Mouse (Mus musculus) adrenal gland, adult 8-10 months (tissue): Measurements from ENCODE around the gene Tnnt1. TPM values are rescaled to one million over a fixed set of nuclear protein-coding genes. Genes with fewer than 3 reads are reported as not detected.

Experiments
- DNase-seq: peaks from one replicate; pipeline ENCODE4 v3.0.0; 2022
- total RNA-seq, 4 experiments: library from RNA; stranded (reverse); gene quantifications; 2 replicates each; pipeline ENCODE4 v1.2.4; 2022

Gene Tnnt1
- total RNA-seq, 4 experiments from 2014 or later, result 0.46 to 1.5 (median 1.1) TPM

- no peak for DNase-seq
Observed at GRCm38 (mm10) chr7:4521231-4522003, 5.2 kb upstream of the Tnnt1 start.

DNA sequence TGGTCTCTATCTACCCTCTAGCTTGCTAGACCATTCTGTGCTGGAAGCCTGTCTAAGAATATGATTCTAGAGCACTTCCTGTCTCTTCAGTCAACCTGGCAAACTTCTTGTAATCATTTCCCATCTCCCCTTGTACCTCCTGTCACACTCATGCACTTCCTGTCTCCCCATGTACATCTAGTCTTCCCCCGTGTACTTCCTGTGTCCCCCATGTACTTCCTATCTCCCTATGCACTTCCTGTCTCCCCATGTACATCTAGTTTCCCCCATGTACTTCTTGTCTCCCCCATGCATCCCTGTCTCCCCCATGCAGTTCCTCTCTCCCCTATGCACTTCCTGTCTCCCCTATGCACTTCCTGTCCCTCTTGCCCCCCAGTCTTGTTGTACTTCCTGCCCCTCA lies 2.3 kb upstream of the Tnnt1 start:
- DNase-seq, result no peak

DNA sequence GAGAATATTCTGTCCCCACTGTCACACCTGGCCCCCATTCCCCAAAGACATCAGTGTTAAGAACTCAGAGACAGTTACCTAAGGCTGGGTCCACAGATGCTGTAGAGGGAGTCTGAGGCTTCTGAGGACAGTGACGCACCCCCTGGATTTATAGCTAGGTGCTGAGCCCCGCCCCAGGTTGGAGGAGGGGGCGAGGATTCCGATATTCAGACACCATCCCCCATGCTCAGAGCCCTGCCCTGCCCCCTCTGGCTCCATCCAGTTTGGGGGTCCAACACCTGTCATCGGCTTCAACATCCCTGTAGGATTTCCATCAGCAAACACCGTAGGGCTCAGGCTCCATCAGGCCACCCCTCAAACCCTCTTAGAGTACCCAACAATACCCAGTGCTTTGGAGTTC lies 329 bp downstream of the Tnnt1 start:
- DNase-seq, result no peak

- DNase-seq, result no peak
Observed at GRCm38 (mm10) chr7:4513829-4514712, 2.1 kb downstream of the Tnnt1 start.

- DNase-seq, result no peak
Observed at GRCm38 (mm10) chr7:4513236-4513635, 2.9 kb downstream of the Tnnt1 start.

DNA sequence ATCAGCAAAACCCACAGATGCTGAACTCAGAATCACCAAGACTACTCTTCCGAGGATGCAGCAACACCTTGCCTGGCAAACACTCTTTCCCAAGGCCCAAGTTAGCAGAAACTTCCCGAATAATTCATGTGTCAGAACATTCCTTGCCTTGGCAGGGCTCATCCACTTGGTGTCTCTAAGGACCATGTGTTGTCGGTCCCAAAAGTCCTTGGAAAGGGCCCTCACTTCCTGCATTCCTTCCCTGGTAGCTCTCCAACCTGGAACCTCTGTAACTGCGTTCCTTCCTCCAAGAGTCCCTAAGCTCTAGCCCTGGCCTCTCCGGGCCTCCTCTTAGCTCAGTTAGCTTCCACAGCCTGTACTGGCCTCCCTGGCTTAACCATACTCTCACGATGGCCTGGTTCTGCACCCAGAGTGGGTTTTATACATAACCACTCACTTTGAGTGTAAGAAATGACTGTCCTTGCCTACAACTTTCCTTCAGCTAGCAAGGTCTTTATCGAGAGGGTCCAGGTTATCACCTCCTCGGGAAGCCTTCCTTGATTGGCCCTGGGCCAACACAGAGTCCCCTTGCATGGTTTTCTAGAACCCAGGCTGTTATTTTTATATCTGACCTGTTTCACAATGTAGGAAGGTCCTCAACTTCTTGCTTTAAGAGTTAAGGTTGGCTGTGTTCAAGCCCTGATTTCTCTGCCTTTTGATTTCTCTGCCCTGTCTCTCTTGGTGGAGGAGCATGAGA lies 4.5 kb downstream of the Tnnt1 start:
- DNase-seq, result no peak

- peak; percentile 44 for DNase-seq
Observed at GRCm38 (mm10) chr7:4509863-4510608, 6.1 kb downstream of the Tnnt1 start.

DNA sequence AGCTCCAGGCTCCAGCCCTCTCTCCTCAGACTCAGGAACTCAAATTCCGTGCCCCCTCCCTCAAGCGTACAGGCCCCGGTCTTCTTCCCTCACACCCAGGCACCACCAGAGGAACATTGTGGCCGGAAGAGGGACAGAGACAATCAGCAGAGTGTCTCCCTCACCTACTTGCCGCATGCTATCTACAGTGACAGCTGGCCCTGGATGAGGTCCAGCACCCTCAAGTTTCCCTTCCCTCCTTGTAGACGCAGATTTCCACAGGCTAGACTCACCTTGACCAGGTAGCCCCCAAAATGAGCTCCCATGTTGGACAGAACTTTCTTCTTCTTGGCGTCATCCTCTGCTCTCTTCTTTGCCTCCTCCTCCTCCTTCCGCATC lies 7.5 kb downstream of the Tnnt1 start:
- no peak for DNase-seq

DNA sequence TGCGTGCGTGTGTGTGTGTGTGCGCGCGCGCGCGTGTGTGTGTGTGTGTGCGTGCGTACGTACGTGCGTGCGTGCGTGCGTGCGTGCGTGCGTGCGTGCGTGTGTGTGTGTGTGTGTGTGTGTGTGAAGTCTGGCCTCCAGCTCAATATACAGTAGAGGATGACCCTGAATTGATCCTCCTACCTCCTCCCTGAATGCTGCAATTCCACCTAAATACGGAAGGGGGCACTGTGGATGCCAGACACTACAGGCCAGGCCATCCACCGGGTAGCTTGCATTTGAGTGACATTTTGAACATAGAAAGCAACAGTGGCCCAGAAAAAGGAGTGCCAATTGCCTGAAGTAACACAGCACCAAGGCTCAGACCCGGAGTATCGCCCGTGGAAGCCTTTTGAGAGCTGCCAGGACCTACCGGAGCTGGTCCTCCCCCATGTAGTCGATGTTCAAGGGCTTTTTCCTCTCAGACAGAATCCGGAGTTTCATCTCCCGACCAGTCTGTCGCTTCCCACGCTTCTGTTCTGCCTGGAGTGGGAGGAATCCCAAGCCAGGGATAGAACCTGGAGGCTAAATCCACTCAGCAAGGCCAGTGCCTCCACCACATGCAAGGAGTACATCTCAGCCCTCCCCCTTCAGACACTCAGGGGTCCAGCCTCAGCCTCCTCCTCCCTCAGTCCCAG lies 8.0 kb downstream of the Tnnt1 start:
- no peak for DNase-seq

DNA sequence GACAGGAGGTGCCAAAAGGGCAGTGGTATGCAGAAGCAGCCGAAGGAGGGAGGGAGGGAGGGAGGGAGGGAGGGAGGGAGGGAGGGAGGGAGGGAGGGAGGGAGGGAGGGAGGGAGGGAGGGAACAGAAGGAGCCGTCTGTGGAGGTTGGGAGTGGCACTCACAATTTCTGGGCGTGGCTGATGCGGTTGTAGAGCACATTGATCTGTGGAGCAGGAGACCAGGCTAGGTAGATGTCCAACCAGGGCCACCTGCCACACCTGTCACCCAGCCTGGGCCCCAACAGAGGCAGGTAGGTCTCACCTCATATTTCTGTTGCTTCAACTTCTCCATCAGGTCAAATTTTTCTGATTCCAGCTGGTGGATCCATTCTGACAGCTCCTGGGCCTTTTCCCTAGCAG lies 9.0 kb downstream of the Tnnt1 start:
- no peak for DNase-seq

DNA sequence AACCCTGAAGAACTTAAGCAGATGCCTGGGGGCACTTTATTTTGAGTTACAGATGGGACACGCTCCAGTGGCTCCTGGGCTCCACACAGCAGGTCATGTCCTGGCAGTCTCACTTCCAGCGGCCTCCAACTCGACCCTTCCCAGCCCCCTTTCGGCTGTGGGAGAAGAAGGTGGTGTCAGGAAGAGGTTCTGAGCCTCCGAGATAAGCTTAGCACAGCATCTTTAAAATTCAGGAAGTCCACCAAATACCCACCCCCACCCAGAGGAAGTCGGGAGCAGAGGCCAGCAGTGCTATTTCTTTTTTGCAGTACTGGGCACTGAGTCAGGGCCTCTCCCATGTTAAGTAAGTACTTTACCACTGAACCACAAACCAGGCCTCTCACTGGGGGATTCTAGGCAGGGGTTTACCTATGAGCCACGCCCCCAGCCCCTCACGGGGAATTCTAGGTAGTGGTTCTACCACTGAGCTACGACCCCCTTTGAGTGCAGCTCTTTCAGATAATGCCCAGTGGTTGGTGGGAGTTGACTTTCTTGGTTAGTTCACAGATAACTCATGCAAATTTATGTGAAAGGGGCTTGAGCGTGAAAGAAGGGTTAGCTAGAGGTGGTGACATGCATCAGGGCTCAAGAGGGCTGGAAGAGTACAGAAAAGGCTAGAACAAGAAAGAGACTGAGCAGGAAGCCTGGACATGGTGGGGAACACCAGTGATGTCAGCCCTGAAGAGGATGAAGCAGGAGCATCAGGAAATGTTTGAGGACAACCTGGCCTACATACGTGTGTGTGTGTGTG lies 11.3 kb downstream of the Tnnt1 start:
- no peak for DNase-seq

GRCm38 (mm10) chr7:4503858-4504257 lies 12.3 kb downstream of the Tnnt1 start:
- no peak for DNase-seq

DNA sequence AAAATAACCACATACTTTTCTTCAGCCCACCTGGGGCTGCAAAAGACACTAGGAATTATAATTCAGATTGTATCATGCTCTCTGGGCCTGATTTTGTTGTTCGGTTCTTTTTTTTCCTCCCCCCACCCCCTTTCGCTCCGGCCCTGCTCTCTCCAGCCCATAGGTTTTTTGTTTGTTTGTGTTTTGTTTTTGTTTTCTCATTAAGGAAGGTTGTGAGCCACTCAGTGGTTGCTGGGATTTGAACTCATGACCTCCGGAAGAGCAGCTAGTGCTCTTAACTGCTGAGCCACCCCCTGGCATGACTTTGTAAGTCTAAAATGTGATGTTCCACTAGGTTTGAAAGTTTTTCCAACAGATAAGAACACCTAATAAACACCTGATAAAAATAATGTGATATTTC lies 13.1 kb downstream of the Tnnt1 start:
- DNase-seq, result no peak

GRCm38 (mm10) chr7:4502421-4503090 lies 13.6 kb downstream of the Tnnt1 start:
- DNase-seq, result peak; percentile 61

- DNase-seq, result peak; percentile 93
Observed at GRCm38 (mm10) chr7:4501558-4502397, 14.4 kb downstream of the Tnnt1 start, which contains the start of gene Ppp1r12c. Ppp1r12c (minus strand) TSS chr7:4501680.

DNA sequence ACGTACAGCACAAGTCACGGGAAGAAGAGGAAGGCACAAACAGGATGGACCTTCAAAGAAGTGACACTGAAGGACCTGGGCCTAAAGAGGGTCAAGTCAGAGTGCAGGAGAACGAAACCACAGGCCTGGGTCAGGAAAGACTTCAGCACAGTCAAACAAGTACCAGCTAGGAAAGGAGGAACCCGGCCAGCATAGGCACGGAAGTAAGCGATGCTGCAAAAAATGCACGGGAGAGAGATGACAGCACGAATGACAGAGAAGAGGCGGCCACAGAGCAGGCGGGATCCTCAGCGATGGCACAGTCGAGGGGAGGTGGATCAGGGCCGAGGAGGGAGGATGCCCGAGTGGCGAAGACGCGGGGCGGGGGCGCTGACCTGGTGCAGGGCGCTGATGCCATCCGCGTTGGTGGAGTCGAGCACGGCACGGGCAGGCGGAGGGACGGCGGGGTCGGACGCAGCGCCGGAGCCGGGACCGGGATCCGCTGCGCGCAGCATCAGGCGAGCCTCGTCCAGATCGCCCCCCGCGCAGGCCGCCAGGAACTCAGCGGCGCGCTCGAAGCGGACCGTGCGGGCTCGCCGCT lies 15.2 kb downstream of the Tnnt1 start:
- DNase-seq, result peak; percentile 59

DNA sequence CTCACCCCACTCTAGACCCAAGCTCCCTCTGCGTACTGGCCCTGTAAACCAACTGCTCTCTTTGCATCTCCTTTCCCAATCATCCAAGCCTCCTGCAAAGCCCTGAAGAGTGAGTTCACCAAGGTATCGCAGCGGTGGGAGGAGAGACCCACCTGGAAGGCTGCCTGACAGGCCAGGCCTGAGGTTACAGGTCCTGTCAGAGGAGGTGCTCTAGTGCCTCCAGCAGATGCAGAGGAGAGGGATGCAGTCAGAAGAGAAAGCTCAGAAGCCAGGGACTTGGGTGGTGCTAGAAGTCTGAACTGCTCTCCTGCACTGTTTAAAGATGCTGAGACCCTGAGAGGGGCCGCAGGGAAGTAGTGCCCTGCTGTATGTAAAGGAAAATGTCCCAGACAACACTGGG lies 17.1 kb downstream of the Tnnt1 start:
- no peak for DNase-seq

GRCm38 (mm10) chr7:4498251-4498650 lies 17.9 kb downstream of the Tnnt1 start:
- DNase-seq, result peak; percentile 67
